Comparison of ENCODE assay signal across 26 mouse cellular contexts in genomic region chr15:94957202-94957601, GRCm38 (mm10).
"Had no signal": no experiment of that assay in that cellular context is flagged by ENCODE, and none has a peak within 500 bp of the region (broad histone marks: within the 10 kb centered on the region; RNA-seq: fewer than 3 reads in every experiment).

No protein-coding gene starts in this region.

- DNase-seq: gastrocnemius, adult 2 months; gastrocnemius, postnatal 10 days; gastrocnemius, postnatal 25 days; heart, adult 18-20 months; heart, postnatal 10 days; heart, postnatal 4 days; kidney, adult 11 months; kidney, adult 2 months; kidney, adult 9 months; kidney, postnatal 14 days; kidney, postnatal 36 days; liver; liver, embryonic 13.5 days had no signal

- ATAC-seq: hindbrain, embryonic 16.5 days; inflammation-experienced regulatory T-cells, adult 6 months had no signal

- H3K27me3 ChIP-seq: heart, embryonic 12.5 days; hindbrain, embryonic 12.5 days; kidney, embryonic 15.5 days; limb, embryonic 12.5 days; liver, embryonic 13.5 days; liver, embryonic 15.5 days had no signal

- H3K9me3 ChIP-seq: heart, embryonic 10.5 days; heart, embryonic 12.5 days; hindbrain, embryonic 10.5 days; hindbrain, embryonic 12.5 days; kidney, embryonic 15.5 days; limb, embryonic 10.5 days; limb, embryonic 12.5 days; liver, embryonic 13.5 days; liver, embryonic 15.5 days had no signal

- H3K9ac ChIP-seq: heart, embryonic 12.5 days; hindbrain, embryonic 12.5 days; hindbrain, embryonic 14.5 days; kidney, embryonic 15.5 days; limb, embryonic 12.5 days; liver, embryonic 13.5 days; liver, embryonic 15.5 days had no signal

- H3K27ac ChIP-seq: gastrocnemius, adult 2 months; heart, embryonic 10.5 days; hindbrain, embryonic 10.5 days; hindbrain, embryonic 12.5 days; hindbrain, embryonic 14.5 days; kidney, embryonic 15.5 days; kidney, postnatal 0 days; limb, embryonic 10.5 days; limb, embryonic 12.5 days; liver, embryonic 13.5 days; liver, embryonic 15.5 days had no signal

- H3K4me2 ChIP-seq: heart, embryonic 12.5 days; hindbrain, embryonic 12.5 days; hindbrain, embryonic 14.5 days; kidney, embryonic 15.5 days; limb, embryonic 12.5 days; liver, embryonic 11.5 days; liver, embryonic 13.5 days; liver, embryonic 15.5 days had no signal

- H3K4me1 ChIP-seq: heart, embryonic 10.5 days; heart, embryonic 12.5 days; hindbrain, embryonic 10.5 days; hindbrain, embryonic 12.5 days; kidney, embryonic 15.5 days; limb, embryonic 10.5 days; limb, embryonic 12.5 days; liver, embryonic 13.5 days; liver, embryonic 15.5 days had no signal

- H3K36me3 ChIP-seq: heart, embryonic 10.5 days; heart, embryonic 12.5 days; hindbrain, embryonic 10.5 days; hindbrain, embryonic 12.5 days; kidney, embryonic 15.5 days; limb, embryonic 10.5 days; limb, embryonic 12.5 days; liver, embryonic 13.5 days; liver, embryonic 15.5 days had no signal

- H3K4me3 ChIP-seq: gastrocnemius, adult 2 months; heart, embryonic 10.5 days; heart, embryonic 12.5 days; hindbrain, embryonic 10.5 days; hindbrain, embryonic 12.5 days; kidney, embryonic 15.5 days; limb, embryonic 10.5 days; limb, embryonic 12.5 days; liver, embryonic 13.5 days; liver, embryonic 15.5 days had no signal
